In genomic region chr6:50009339-50009738, GRCm38 (mm10) we compare ENCODE assay signal across 13 mouse cellular contexts.
DNase-seq lines count a peak whose midpoint lies in the region; ATAC-seq lines count a peak whose summit lies in the region.
"Had no signal": no experiment of that assay in that cellular context is flagged by ENCODE, and none has a peak within 500 bp of the region (broad histone marks: within the 10 kb centered on the region; RNA-seq: fewer than 3 reads in every experiment).

No protein-coding gene starts in this region.

- H3K27ac ChIP-seq in heart, embryonic 13.5 days (replicated peaks) = peak overlapping the region; percentile 67
- peak overlapping the region; percentile 65; the same call in 1 of the 2 replicates for H3K27ac ChIP-seq in kidney, embryonic 16.5 days (ENCODE audit: low read length)
- H3K27ac ChIP-seq in neural tube, embryonic 15.5 days (replicated peaks) = no peak overlapping the region
- H3K27ac ChIP-seq: left cerebral cortex, adult 2 months had no signal

- DNase-seq in heart, postnatal 36 days = no peak
- DNase-seq in natural killer cell, adult 2 months (ENCODE audit: low spot score in 2 of 2) = peak; percentile 6 to 11
- no peak for DNase-seq in left cerebral cortex, adult 9 months (ENCODE audit: low spot score in 2 of 2)
- no peak for DNase-seq in cerebellum, adult 18-20 months
- DNase-seq: adrenal gland, adult 2 months; embryo, embryonic 11 days; gastrocnemius, postnatal 14 days; midbrain, embryonic 14.5 days had no signal

- no peak overlapping the region for H3K4me3 ChIP-seq in heart, embryonic 13.5 days
- H3K4me3 ChIP-seq in kidney, embryonic 16.5 days (ENCODE audit: low read length) = no peak overlapping the region
- H3K4me3 ChIP-seq in neural tube, embryonic 15.5 days (replicated peaks) = no peak overlapping the region
- H3K4me3 ChIP-seq: left cerebral cortex, adult 2 months had no signal

- no peaks in the 10 kb centered on the region for H3K36me3 ChIP-seq in heart, embryonic 13.5 days
- H3K36me3 ChIP-seq in kidney, embryonic 16.5 days (ENCODE audit: insufficient read depth, low read length) = no peaks in the 10 kb centered on the region
- no peaks in the 10 kb centered on the region for H3K36me3 ChIP-seq in neural tube, embryonic 15.5 days

- H3K4me1 ChIP-seq in heart, embryonic 13.5 days = peaks cover 23% of the 10 kb centered on the region
- peaks cover 14% of the 10 kb centered on the region for H3K4me1 ChIP-seq in kidney, embryonic 16.5 days (ENCODE audit: insufficient read depth, low read length)
- H3K4me1 ChIP-seq in neural tube, embryonic 15.5 days = peaks cover 29% of the 10 kb centered on the region

- no peaks in the 10 kb centered on the region; the same call in 1 of the 2 replicates for H3K27me3 ChIP-seq in heart, embryonic 13.5 days (replicated peaks)
- no peaks in the 10 kb centered on the region for H3K27me3 ChIP-seq in kidney, embryonic 16.5 days (ENCODE audit: insufficient read depth, low read length)
- H3K27me3 ChIP-seq in neural tube, embryonic 15.5 days (replicated peaks) = no peaks in the 10 kb centered on the region

- no peaks in the 10 kb centered on the region for H3K9me3 ChIP-seq in heart, embryonic 13.5 days
- no peaks in the 10 kb centered on the region for H3K9me3 ChIP-seq in kidney, embryonic 16.5 days (ENCODE audit: low read length)
- H3K9me3 ChIP-seq in neural tube, embryonic 15.5 days (replicated peaks) = no peaks in the 10 kb centered on the region

- intact Hi-C loops in heart, postnatal 36 days (cut with DNase I) = no loop called here

- H3K9ac ChIP-seq in heart, embryonic 13.5 days = peak overlapping the region; percentile 24; the same call in 1 of the 2 replicates
- H3K9ac ChIP-seq in kidney, embryonic 16.5 days (replicated peaks; ENCODE audit: low read length) = no peak overlapping the region
- no peak overlapping the region for H3K9ac ChIP-seq in neural tube, embryonic 15.5 days (replicated peaks)

- no peak for ATAC-seq in heart, embryonic 13.5 days (ENCODE audit: extremely low read depth, insufficient number of reproducible peaks, low FRiP score, low TSS enrichment)
- ATAC-seq in activated CD4-positive, CD25-positive, alpha-beta regulatory T cell, adult 4 months = peak; percentile 89
- ATAC-seq in kidney, embryonic 16.5 days (ENCODE audit: low FRiP score, low TSS enrichment) = no peak
- ATAC-seq in neural tube, embryonic 15.5 days (ENCODE audit: low FRiP score) = no peak

- no peak overlapping the region for H3K4me2 ChIP-seq in heart, embryonic 13.5 days
- H3K4me2 ChIP-seq in kidney, embryonic 16.5 days (replicated peaks; ENCODE audit: low read depth, low read length) = no peak overlapping the region
- H3K4me2 ChIP-seq in neural tube, embryonic 15.5 days = no peak overlapping the region

- 36% methylated on average over 7 of the region's 7 CpGs for WGBS in heart, embryonic 13.5 days
- 49% methylated on average over 7 of the region's 7 CpGs for WGBS in kidney, embryonic 16.5 days
- 76% methylated on average over 7 of the region's 7 CpGs for WGBS in neural tube, embryonic 15.5 days

Comparison
In these comparisons a context has a peak if more than half of its experiments do, and no peak if none do; other contexts are left out.
1. DNase-seq: peak in natural killer cell, adult 2 months (2 of 2); none in heart, postnatal 36 days (0 of 2), left cerebral cortex, adult 9 months (0 of 2) and cerebellum, adult 18-20 months (0 of 2).